Mouse (Mus musculus) embryonic facial prominence, embryonic 13.5 days (tissue): ENCODE data around the gene Capn11. TPM values are rescaled to one million over a fixed set of nuclear protein-coding genes. Genes with fewer than 3 reads are reported as not detected.
A peak's percentile ranks its signal among the peaks of the same experiment; 100 is the strongest.

Experiments used
- ATAC-seq: fragments of 200-750 bp; cut with Nextera tagmentation; 2 replicates; pipeline ENCODE4 v1.8.0; 2017; ENCODE audit warnings: low read depth; ENCODE audit not compliant: insufficient number of reproducible peaks, insufficient read depth, low FRiP score, low TSS enrichment
- H3K27ac ChIP-seq: fragments of 300-500 bp; sonication (generic); 2 replicates; pipeline ENCODE4 v1.5.1; 2015; ENCODE audit warnings: moderate library complexity, mild to moderate bottlenecking, inconsistent platforms
- H3K27me3 ChIP-seq: fragments of 300-500 bp; sonication (generic); 2 replicates; pipeline ENCODE4 v1.6.1; 2015; ENCODE audit warnings: mild to moderate bottlenecking, inconsistent platforms
- H3K36me3 ChIP-seq: fragments of 300-500 bp; sonication (generic); 2 replicates; pipeline ENCODE4 v1.6.1; 2015; ENCODE audit warnings: mild to moderate bottlenecking, inconsistent platforms
- H3K4me1 ChIP-seq: fragments of 300-500 bp; sonication (generic); 2 replicates; pipeline ENCODE4 v1.6.1; 2015; ENCODE audit warnings: inconsistent platforms
- H3K4me2 ChIP-seq: fragments of 300-500 bp; sonication (generic); 2 replicates; pipeline ENCODE4 v1.6.1; 2015; ENCODE audit warnings: moderate library complexity, mild to moderate bottlenecking, inconsistent platforms
- H3K4me3 ChIP-seq: fragments of 300-500 bp; sonication (generic); 2 replicates; pipeline ENCODE4 v1.5.1; 2015; ENCODE audit warnings: mild to moderate bottlenecking, inconsistent platforms
- H3K9ac ChIP-seq: fragments of 300-500 bp; sonication (generic); 2 replicates; pipeline ENCODE4 v1.6.1; 2015; ENCODE audit warnings: mild to moderate bottlenecking, inconsistent platforms
- H3K9me3 ChIP-seq: fragments of 300-500 bp; sonication (generic); 2 replicates; pipeline ENCODE4 v1.6.1; 2016; ENCODE audit warnings: inconsistent platforms
- WGBS: fragments of 180-500 bp; shearing (Covaris S2); methylation state at CpG from one replicate; pipeline ENCODE4 v1.1.7; 2015; ENCODE audit warnings: mixed read lengths; 5-methylcytosine and 5-hydroxymethylcytosine counted together
- polyA plus RNA-seq: library from polyadenylated mRNA; unstranded; fragments of >200 nt; fragmentation: Nextera tagmentation; extraction: Ambion mirVana; gene quantifications from 2 replicates; pipeline ENCODE4 v1.2.1, GENCODE M21; 2015

The Capn11 gene
- polyA plus RNA-seq, 1 experiment from 2014 or later: 0.63 TPM

DNA sequence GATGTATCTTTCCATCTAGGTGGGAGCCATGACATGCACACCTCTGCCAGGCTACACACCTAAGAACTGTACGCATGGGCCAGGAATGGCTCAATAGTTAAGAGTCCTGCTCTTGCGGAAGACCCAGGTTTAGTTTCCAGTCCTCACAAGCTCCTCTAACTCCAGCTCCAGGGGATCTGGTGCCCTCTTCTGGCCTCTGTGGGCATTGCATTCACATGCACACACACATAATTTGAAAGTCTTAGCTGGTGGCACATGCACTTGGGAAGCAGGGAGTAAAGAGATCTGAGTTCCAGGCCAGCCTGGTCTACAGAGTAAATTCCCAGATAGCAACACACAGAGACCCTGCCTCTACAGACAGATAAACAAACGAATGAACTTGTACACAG is 72.7 kb downstream of the Capn11 start:
- H3K27me3 ChIP-seq: no peaks in the 10 kb centered on the region
- ATAC-seq: no peak
- H3K9me3 ChIP-seq: peaks cover 4% of the 10 kb centered on the region; the same call in 1 of the 2 replicates
- H3K9ac ChIP-seq: no peak overlapping the region
- no peak overlapping the region for H3K4me3 ChIP-seq
- 98% methylated on average over 3 of the region's 3 CpGs for WGBS
- peaks cover 34% of the 10 kb centered on the region for H3K36me3 ChIP-seq
- H3K4me2 ChIP-seq: no peak overlapping the region
- H3K27ac ChIP-seq: no peak overlapping the region
- peaks cover 26% of the 10 kb centered on the region for H3K4me1 ChIP-seq

DNA sequence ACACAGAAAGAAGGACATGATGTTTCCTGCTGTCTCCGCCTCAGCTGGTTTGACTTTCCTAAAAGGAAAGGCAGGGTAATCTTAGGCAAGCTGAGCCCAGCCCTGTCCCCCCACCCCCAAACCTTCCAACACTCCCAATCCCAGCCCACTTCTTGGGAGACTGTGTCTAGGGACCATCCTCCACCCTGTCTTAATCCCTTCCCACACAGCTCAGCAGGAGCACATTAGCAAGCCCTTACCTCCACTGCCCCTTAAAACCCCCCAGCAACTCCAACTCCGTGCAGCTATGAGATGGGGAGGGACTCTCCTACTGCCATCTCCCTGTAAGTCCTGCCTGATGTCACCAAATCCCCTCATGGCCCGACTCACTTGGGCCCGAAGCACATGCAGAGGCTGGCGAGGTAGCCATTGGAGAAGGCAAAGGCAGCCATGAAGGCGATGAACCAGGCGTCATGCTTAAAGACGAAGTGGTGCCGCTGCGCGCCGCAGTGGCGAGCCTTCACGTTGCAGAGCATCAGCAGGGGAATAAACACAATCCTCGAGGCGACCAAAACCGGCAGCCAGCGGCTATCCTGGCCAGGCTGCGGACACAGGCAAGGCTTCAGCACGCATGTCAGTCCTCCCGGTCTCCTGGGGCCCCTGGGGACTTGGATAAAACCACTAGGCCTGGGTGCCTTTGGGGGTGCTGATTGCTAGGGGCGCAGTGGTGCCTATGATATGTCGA is 73.2 kb downstream of the Capn11 start:
- peaks cover 34% of the 10 kb centered on the region for H3K36me3 ChIP-seq
- peak overlapping the region; percentile 82 for H3K27ac ChIP-seq
- 65% methylated on average over 23 of the region's 23 CpGs for WGBS
- peaks cover 30% of the 10 kb centered on the region for H3K4me1 ChIP-seq
- H3K4me3 ChIP-seq: no peak overlapping the region
- H3K9me3 ChIP-seq: peaks cover 4% of the 10 kb centered on the region; the same call in 1 of the 2 replicates
- H3K27me3 ChIP-seq: no peaks in the 10 kb centered on the region
- ATAC-seq: no peak
- H3K4me2 ChIP-seq: no peak overlapping the region
- H3K9ac ChIP-seq: peak overlapping the region; percentile 61

DNA sequence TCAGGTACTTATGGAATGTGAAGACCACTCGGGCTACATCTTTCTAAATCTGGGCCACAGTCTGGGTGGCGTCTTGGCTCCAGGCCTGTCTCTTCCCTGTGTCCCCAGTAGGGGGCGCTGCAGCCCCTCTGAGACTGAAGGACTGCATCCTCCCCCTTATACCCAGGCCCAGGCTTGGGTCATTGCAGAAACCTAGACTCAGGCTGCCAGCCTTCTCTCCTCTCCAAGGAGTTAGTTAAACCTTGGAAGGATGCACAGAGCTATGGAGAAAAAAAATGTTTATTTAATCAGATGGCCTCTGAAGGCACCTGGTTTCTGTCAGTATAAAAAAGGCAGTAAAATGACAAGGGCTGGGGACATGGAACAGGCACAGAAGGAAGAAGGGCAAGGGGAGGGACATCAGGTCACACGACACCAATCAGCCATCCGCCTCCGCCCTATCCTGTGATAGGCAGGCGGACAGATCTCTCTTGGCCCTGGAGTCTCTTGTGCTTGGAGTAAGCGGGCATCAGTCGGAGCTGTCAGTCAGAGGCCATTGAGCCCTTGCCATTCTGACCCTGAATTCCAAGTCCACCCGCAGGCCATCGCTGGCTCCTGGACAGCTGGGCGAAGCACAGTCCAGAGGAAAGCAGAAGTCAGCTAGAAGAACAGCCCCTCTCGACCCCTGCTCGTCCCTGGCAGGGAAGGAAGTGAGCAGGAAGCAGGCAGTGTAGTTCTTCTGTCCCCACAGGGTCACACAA is 74.0 kb downstream of the Capn11 start:
- H3K4me3 ChIP-seq: no peak overlapping the region
- H3K9me3 ChIP-seq: peaks cover 4% of the 10 kb centered on the region; the same call in 1 of the 2 replicates
- H3K27ac ChIP-seq: peak overlapping the region; percentile 82
- H3K9ac ChIP-seq: peak overlapping the region; percentile 61
- WGBS: 20% methylated on average over 14 of the region's 14 CpGs
- H3K4me1 ChIP-seq: peaks cover 32% of the 10 kb centered on the region
- no peaks in the 10 kb centered on the region for H3K27me3 ChIP-seq
- 0 out of 2 replicates have a peak overlapping the region, but pooled peaks have one; percentile 5 for H3K4me2 ChIP-seq
- peak; percentile 22; the same call in 1 of the 2 replicates for ATAC-seq
- H3K36me3 ChIP-seq: peaks cover 32% of the 10 kb centered on the region

DNA sequence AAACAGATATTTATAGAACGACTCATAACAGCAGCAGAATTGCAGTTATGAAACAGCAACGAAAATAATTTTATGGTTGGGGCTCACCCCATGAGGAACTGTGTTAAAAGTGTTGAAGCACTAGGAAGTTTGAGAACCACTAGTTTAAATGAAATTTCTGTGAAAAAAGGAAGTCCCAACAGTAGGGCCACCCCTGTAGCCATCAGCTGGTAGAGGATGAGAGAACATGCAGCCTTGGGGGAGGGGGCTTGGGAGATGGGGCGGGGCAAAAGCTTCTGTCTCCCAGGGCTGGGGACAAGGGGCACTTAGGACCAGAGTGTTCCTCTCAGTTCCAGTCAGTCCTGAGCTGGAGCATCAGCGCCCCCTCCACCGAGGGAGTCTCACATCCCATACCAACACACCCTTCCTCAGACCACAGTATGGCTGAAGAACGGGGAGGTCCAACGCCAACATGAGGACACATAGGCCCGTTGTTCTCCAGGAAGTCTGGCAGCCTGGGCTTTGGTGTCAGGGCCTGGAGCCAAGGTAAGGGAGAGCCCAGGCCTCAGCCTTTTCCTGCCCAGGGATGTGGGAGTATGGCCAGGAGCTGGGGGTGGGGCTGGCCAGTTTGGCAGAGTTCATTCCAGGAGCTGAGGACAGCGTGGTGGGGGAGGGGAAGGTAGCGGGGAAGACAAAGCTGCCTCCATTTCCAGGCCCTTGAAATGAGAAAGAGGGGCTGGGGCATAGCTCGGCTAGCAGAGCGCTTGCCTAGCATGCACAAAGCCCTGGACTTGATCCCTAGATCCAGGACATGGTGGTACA is 74.8 kb downstream of the Capn11 start:
- H3K9me3 ChIP-seq: peaks cover 4% of the 10 kb centered on the region; the same call in 1 of the 2 replicates
- WGBS: 30% methylated on average over 12 of the region's 12 CpGs
- H3K4me2 ChIP-seq: peak overlapping the region; percentile 5; the same call in 1 of the 2 replicates
- peak overlapping the region; percentile 61 for H3K9ac ChIP-seq
- peak; percentile 53 for ATAC-seq
- peaks cover 25% of the 10 kb centered on the region for H3K36me3 ChIP-seq
- H3K4me3 ChIP-seq: no peak overlapping the region
- peaks cover 32% of the 10 kb centered on the region for H3K4me1 ChIP-seq
- H3K27me3 ChIP-seq: no peaks in the 10 kb centered on the region
- H3K27ac ChIP-seq: peak overlapping the region; percentile 82

DNA sequence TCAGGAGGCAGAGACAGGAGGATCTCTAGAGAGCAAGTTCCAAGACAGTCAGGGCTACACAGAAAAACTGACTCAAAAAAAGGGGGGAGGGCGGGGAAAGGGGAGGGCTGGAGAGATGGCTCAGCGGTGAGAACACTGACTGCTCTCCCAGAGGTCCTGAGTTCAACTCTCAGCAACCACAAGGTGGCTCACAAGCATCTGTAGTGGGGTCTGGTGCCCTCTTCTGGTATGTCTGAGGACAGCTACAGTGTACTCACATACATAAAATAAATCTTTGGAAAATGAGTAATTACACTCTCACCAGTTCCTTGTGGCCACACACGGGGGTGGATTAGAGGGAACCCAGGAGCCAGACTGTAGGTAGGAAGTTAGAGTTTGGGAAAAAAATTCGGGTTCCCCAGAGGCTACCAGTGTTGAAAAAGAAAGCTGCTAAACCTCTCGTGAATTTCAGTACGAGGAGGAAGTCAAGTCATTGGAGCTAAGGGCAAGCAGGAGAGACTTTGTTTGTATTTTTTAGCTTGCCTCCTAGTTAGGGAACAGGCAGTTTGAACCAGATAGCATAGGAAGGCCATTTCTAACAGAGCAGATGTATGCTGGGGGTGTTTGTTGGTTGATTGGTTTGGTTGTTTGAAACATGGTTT is 76.3 kb downstream of the Capn11 start:
- Histone ChIP-seq H3K4me1 (peaks cover 32% of the 10 kb centered on the region), H3K36me3 (peaks cover 15% of the 10 kb centered on the region), H3K27me3 (no peaks in the 10 kb centered on the region), H3K9me3 (peaks cover 4% of the 10 kb centered on the region; the same call in 1 of the 2 replicates), H3K4me2 (no peak overlapping the region), H3K4me3 (no peak overlapping the region), H3K9ac (no peak overlapping the region), H3K27ac (no peak overlapping the region)
- no peak for ATAC-seq
- 68% methylated on average over 6 of the region's 6 CpGs for WGBS

DNA sequence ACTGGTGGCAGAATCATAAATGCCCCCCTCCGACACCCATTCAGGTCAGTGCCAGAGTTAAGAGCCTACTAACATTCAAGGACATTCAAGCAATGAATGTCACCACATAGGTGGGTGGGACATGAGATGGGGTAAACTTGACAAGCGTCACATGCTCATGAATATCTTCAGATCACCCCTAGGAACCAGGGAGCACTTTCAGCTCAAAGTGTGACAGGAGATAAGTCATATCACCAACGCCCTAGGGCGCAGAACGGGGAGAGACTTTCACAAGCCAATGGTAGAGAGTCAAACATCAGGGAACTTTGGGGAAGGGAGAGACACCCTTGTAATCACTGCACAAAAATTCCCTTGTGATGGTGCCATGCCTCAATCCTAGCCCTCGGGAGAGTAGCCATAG is 76.9 kb downstream of the Capn11 start:
- Histone ChIP-seq H3K9ac (no peak overlapping the region), H3K9me3 (peaks cover 4% of the 10 kb centered on the region; the same call in 1 of the 2 replicates), H3K36me3 (peaks cover 10% of the 10 kb centered on the region), H3K4me2 (no peak overlapping the region), H3K27me3 (no peaks in the 10 kb centered on the region), H3K4me3 (no peak overlapping the region), H3K4me1 (peaks cover 32% of the 10 kb centered on the region), H3K27ac (no peak overlapping the region)
- ATAC-seq: no peak
- WGBS: 89% methylated on average over 6 of the region's 6 CpGs

DNA sequence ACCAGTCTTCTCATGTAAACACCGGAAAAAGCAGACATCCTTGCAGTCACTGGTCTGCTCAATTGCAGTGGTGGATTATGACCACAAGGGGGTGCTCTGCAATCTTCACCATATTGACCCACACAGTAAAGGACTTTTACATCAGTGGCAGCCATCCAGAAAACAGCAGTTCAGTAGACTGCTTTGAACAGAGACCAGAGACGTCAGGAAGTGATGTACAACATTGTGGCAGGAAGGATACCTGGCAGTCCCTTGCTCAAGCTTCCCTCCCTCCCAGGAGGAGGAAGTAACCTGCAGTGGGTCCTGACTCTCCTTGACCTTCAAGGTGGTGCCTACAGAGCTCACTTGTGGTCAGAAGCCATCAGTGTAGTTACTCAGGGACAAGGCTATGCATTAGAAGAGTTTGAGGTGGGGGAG is 77.5 kb downstream of the Capn11 start:
- no peak for ATAC-seq
- Histone ChIP-seq H3K4me1 (peaks cover 32% of the 10 kb centered on the region), H3K27me3 (no peaks in the 10 kb centered on the region), H3K36me3 (peaks cover 3% of the 10 kb centered on the region), H3K9ac (no peak overlapping the region), H3K27ac (0 out of 2 replicates have a peak overlapping the region, but pooled peaks have one; percentile 3), H3K9me3 (peaks cover 3% of the 10 kb centered on the region; the same call in 1 of the 2 replicates), H3K4me3 (no peak overlapping the region), H3K4me2 (no peak overlapping the region)
- WGBS: 6% methylated on average over 2 of the region's 2 CpGs

DNA sequence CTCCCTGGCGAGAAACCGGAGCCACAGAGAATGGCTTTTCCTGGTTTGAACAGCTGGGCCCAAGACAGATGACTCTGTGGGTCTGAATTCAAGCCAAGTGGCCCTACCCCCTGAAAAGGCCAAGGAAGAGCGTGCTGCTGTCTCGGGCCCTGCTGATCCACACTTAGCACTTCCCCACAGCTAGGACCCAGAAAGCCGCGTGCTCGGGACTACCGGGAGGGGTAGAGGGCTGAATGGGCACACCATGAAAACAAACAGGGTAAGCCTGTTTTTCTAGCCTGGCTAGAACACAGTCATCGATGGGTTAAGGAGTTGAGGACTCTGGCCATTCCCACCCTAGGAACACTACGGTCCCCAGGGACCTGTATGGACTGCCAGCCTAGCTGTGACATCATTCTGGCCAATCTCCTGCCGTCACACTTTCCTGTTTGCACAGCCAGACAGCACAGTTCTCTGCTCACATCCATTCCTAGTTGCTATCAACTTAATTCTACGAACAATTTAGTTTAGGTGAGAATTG is 78.1 kb downstream of the Capn11 start:
- H3K4me1 ChIP-seq: peaks cover 30% of the 10 kb centered on the region
- no peaks in the 10 kb centered on the region for H3K36me3 ChIP-seq
- H3K4me3 ChIP-seq: no peak overlapping the region
- peak overlapping the region; percentile 3; the same call in 1 of the 2 replicates for H3K27ac ChIP-seq
- H3K4me2 ChIP-seq: no peak overlapping the region
- no peak overlapping the region for H3K9ac ChIP-seq
- H3K9me3 ChIP-seq: no peaks in the 10 kb centered on the region
- no peaks in the 10 kb centered on the region for H3K27me3 ChIP-seq
- 41% methylated on average over 12 of the region's 12 CpGs for WGBS
- no peak for ATAC-seq
